Mouse (Mus musculus) lung, postnatal 0 days (tissue): ENCODE measurements around the gene Lrig2. TPM values are rescaled to one million over a fixed set of nuclear protein-coding genes. Genes with fewer than 3 reads are reported as not detected.

Source experiments
- ATAC-seq: fragments of 200-750 bp; cut with Nextera tagmentation; 2 replicates; pipeline ENCODE4 v1.8.0; 2017; ENCODE audit warnings: moderate library complexity
- DNase-seq: peaks from one replicate; pipeline ENCODE4 v3.0.0-alpha.2; 2016; ENCODE audit warnings: low spot score
- H3K27ac ChIP-seq: fragments of 300-500 bp; sonication (generic); 2 replicates; pipeline ENCODE4 v1.5.1; 2014; ENCODE audit warnings: antibody characterized with exemption, mild to moderate bottlenecking, low read length, mixed read lengths
- H3K27me3 ChIP-seq: fragments of 300-500 bp; sonication (generic); replicated peaks from 2 replicates; pipeline ENCODE4 v1.6.1; 2014; ENCODE audit warnings: low read length, mixed read lengths; ENCODE audit not compliant: insufficient read depth
- H3K36me3 ChIP-seq: fragments of 300-500 bp; sonication (generic); 2 replicates; pipeline ENCODE4 v1.6.1; 2014; ENCODE audit warnings: low read length, mixed read lengths; ENCODE audit not compliant: insufficient read depth
- H3K4me1 ChIP-seq: fragments of 300-500 bp; sonication (generic); 2 replicates; pipeline ENCODE4 v1.6.1; 2014; ENCODE audit warnings: antibody characterized with exemption, low read depth, low read length, mixed read lengths; ENCODE audit not compliant: insufficient read depth
- H3K4me2 ChIP-seq: fragments of 300-500 bp; sonication (generic); replicated peaks from 2 replicates; pipeline ENCODE4 v1.6.1; 2014; ENCODE audit warnings: low read depth, mild to moderate bottlenecking, low read length, moderate library complexity, mixed read lengths
- H3K4me3 ChIP-seq: fragments of 300-500 bp; sonication (generic); 2 replicates; pipeline ENCODE4 v1.5.1; 2014; ENCODE audit warnings: low read depth, low read length
- H3K9ac ChIP-seq: fragments of 300-500 bp; sonication (generic); replicated peaks from 2 replicates; pipeline ENCODE4 v1.6.1; 2014; ENCODE audit warnings: low read depth, mild to moderate bottlenecking
- H3K9me3 ChIP-seq: fragments of 300-500 bp; sonication (generic); 2 replicates; pipeline ENCODE4 v1.6.1; 2016; ENCODE audit warnings: low read length, mixed read lengths
- CTCF ChIP-seq: IDR thresholded peaks from 2 replicates; pipeline ENCODE4 v1.5.1; 2016; ENCODE audit warnings: antibody characterized with exemption, mild to moderate bottlenecking
- EP300 ChIP-seq: IDR thresholded peaks from 2 replicates; pipeline ENCODE4 v1.6.1; 2016; ENCODE audit warnings: antibody characterized with exemption, mild to moderate bottlenecking, control low read depth
- WGBS: fragments of 180-500 bp; shearing (Covaris S2); extraction: QIAGEN DNeasy Blood & Tissue Kit; methylation state at CpG from one replicate; pipeline ENCODE4 v1.1.7; 2014; 5-methylcytosine and 5-hydroxymethylcytosine counted together
- polyA plus RNA-seq: library from polyadenylated mRNA; unstranded; fragments of >200 nt; fragmentation: Nextera tagmentation; extraction: Ambion mirVana; gene quantifications from 2 replicates; pipeline ENCODE4 v1.2.1, GENCODE M21; 2015

Lrig2 gene
- polyA plus RNA-seq, 1 experiment from 2014 or later = 9.4 TPM

GRCm38 (mm10) chr3:104447240-104447639, 64.5 kb downstream of the Lrig2 start:
- 48% methylated on average over 2 of the region's 2 CpGs for WGBS
- Histone ChIP-seq H3K9ac (no peak overlapping the region), H3K4me3 (no peak overlapping the region), H3K4me2 (no peak overlapping the region), H3K4me1 (no peaks in the 10 kb centered on the region), H3K36me3 (no peaks in the 10 kb centered on the region), H3K27me3 (no peaks in the 10 kb centered on the region), H3K27ac (no peak overlapping the region), H3K9me3 (no peaks in the 10 kb centered on the region)
- ATAC-seq (no peak), DNase-seq (no peak)
- no peak for TF ChIP-seq CTCF
- TF ChIP-seq EP300 = no peak

DNA sequence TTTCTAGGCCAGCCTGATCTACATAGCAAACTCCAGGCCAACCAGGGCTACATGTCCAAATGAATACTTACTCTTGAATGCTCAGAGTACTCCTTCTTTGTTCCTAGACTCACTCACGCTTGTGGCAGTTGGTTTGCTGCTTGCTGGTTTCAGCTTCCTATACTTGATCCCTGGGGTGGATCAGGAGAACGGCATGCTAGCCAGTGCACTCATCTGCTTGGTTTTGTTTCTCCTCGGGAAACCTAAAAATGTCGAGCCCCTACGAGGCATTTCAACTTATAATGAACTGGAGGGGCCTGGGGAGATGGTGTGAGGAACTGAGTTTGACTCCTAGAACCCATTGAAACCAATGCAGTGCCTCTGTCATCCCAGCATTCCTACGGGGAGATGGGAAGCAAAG, 65.0 kb downstream of the Lrig2 start:
- H3K4me1 ChIP-seq = peaks cover 2% of the 10 kb centered on the region; the same call in 1 of the 2 replicates
- H3K27ac ChIP-seq = no peak overlapping the region
- 83% methylated on average over 6 of the region's 6 CpGs for WGBS

GRCm38 (mm10) chr3:104445576-104445975, 66.1 kb downstream of the Lrig2 start:
- Histone ChIP-seq H3K36me3 (no peaks in the 10 kb centered on the region), H3K27ac (no peak overlapping the region), H3K9me3 (no peaks in the 10 kb centered on the region), H3K4me1 (peaks cover 13% of the 10 kb centered on the region; the same call in 1 of the 2 replicates), H3K4me2 (no peak overlapping the region), H3K4me3 (no peak overlapping the region), H3K9ac (no peak overlapping the region), H3K27me3 (no peaks in the 10 kb centered on the region)
- no peak for ATAC-seq
- 20% methylated on average over 6 of the region's 6 CpGs for WGBS
- DNase-seq = peak; percentile 52
- TF ChIP-seq EP300 (no peak), CTCF (peak; percentile 43)

More for the DNA sequence above, 65.0 kb downstream of the Lrig2 start:
- no peak overlapping the region for H3K4me2 ChIP-seq
- no peaks in the 10 kb centered on the region for H3K27me3 ChIP-seq
- ATAC-seq (no peak), DNase-seq (no peak)
- no peak for TF ChIP-seq EP300
- TF ChIP-seq CTCF = no peak
- H3K9ac ChIP-seq = no peak overlapping the region
- no peaks in the 10 kb centered on the region for H3K36me3 ChIP-seq
- H3K4me3 ChIP-seq = no peak overlapping the region
- H3K9me3 ChIP-seq = no peaks in the 10 kb centered on the region

GRCm38 (mm10) chr3:104444946-104445460, 66.7 kb downstream of the Lrig2 start:
- H3K4me3 ChIP-seq = no peak overlapping the region
- no peak overlapping the region for H3K9ac ChIP-seq
- H3K4me1 ChIP-seq = peaks cover 19% of the 10 kb centered on the region; the same call in 1 of the 2 replicates
- ATAC-seq (no peak), DNase-seq (no peak)
- no peak overlapping the region for H3K27ac ChIP-seq
- H3K4me2 ChIP-seq = no peak overlapping the region
- WGBS = 54% methylated on average over 3 of the region's 3 CpGs
- H3K36me3 ChIP-seq = no peaks in the 10 kb centered on the region
- no peaks in the 10 kb centered on the region for H3K27me3 ChIP-seq
- no peaks in the 10 kb centered on the region for H3K9me3 ChIP-seq
- TF ChIP-seq EP300 (no peak), CTCF (no peak)

GRCm38 (mm10) chr3:104444082-104444481, 67.6 kb downstream of the Lrig2 start:
- H3K9me3 ChIP-seq = no peaks in the 10 kb centered on the region
- no peaks in the 10 kb centered on the region for H3K27me3 ChIP-seq
- no peak for DNase-seq
- no peak overlapping the region for H3K27ac ChIP-seq
- no peak overlapping the region for H3K4me2 ChIP-seq
- no peak overlapping the region for H3K9ac ChIP-seq
- H3K4me1 ChIP-seq = peaks cover 21% of the 10 kb centered on the region; the same call in 1 of the 2 replicates
- TF ChIP-seq EP300 = no peak
- no peak for TF ChIP-seq CTCF
- H3K4me3 ChIP-seq = no peak overlapping the region
- no peak for ATAC-seq
- WGBS = 77% methylated on average over 3 of the region's 3 CpGs
- H3K36me3 ChIP-seq = no peaks in the 10 kb centered on the region

GRCm38 (mm10) chr3:104442357-104442756, 69.4 kb downstream of the Lrig2 start:
- Histone ChIP-seq H3K36me3 (no peaks in the 10 kb centered on the region), H3K9ac (no peak overlapping the region), H3K4me3 (no peak overlapping the region), H3K4me1 (peaks cover 21% of the 10 kb centered on the region; the same call in 1 of the 2 replicates), H3K4me2 (no peak overlapping the region; the same call in 1 of the 2 replicates), H3K27ac (no peak overlapping the region), H3K9me3 (no peaks in the 10 kb centered on the region), H3K27me3 (no peaks in the 10 kb centered on the region)
- no peak for DNase-seq
- 23% methylated on average over 4 of the region's 5 CpGs for WGBS
- no peak for ATAC-seq
- TF ChIP-seq CTCF = no peak
- no peak for TF ChIP-seq EP300

DNA sequence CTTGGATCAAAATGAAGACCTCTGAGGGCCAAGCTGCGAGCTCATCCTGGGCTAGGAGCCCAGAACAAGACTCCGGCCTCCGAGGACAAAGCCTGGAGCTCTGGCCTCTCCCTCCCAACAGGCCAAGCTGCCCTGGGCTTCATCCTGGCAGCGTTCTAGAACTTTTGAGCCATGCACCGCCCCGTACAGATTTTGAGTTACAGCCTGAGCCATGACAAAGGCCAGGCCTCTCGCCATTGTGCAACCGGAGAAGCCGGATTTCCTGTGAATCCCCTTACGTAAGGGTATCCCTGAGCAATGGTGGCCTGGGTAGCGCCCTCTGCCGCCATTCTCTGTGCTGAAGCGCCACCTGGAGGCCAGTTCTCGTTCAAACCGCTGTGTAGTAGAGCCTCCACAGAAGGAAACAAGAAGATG, 69.8 kb downstream of the Lrig2 start:
- Histone ChIP-seq H3K27ac (peak overlapping the region; percentile 91), H3K27me3 (no peaks in the 10 kb centered on the region), H3K4me1 (peaks cover 21% of the 10 kb centered on the region; the same call in 1 of the 2 replicates), H3K4me2 (peak overlapping the region; percentile 43), H3K9me3 (no peaks in the 10 kb centered on the region), H3K9ac (no peak overlapping the region), H3K4me3 (peak overlapping the region; percentile 9; the same call in 1 of the 2 replicates), H3K36me3 (no peaks in the 10 kb centered on the region)
- 2% methylated on average over 15 of the region's 15 CpGs for WGBS
- TF ChIP-seq CTCF = peak; percentile 99
- TF ChIP-seq EP300 = peak; percentile 93
- ATAC-seq (peak; percentile 96), DNase-seq (peak; percentile 98)
